In genomic region chr11:74650576-74651100, GRCm38 (mm10) we compare ENCODE assay signal across 8 mouse cellular contexts. TPM values are rescaled to one million over a fixed set of nuclear protein-coding genes. Genes with fewer than 3 reads are reported as not detected.
DNase-seq lines count a peak whose midpoint lies in the region; ATAC-seq and TF ChIP-seq lines count a peak whose summit lies in the region.

No protein-coding gene starts in this region.

- no peaks in the 10 kb centered on the region for H3K36me3 ChIP-seq in kidney, postnatal 0 days (ENCODE audit: insufficient read depth, low read length)
- H3K36me3 ChIP-seq in embryonic facial prominence, embryonic 12.5 days = no peaks in the 10 kb centered on the region
- H3K36me3 ChIP-seq in hindbrain, postnatal 0 days (ENCODE audit: insufficient read depth, low read length) = no peaks in the 10 kb centered on the region
- no peaks in the 10 kb centered on the region for H3K36me3 ChIP-seq in midbrain, postnatal 0 days (ENCODE audit: insufficient read depth, low read length)

- 32% methylated on average over 4 of the region's 4 CpGs for WGBS in kidney, postnatal 0 days
- WGBS in embryonic facial prominence, embryonic 12.5 days = 57% methylated on average over 4 of the region's 4 CpGs
- WGBS in hindbrain, postnatal 0 days = 59% methylated on average over 4 of the region's 4 CpGs
- WGBS in midbrain, postnatal 0 days = 58% methylated on average over 4 of the region's 4 CpGs

- no peaks in the 10 kb centered on the region for H3K27me3 ChIP-seq in kidney, postnatal 0 days (ENCODE audit: insufficient read depth, low read length)
- H3K27me3 ChIP-seq in embryonic facial prominence, embryonic 12.5 days = no peaks in the 10 kb centered on the region
- H3K27me3 ChIP-seq in hindbrain, postnatal 0 days (ENCODE audit: insufficient read depth, low read length) = no peaks in the 10 kb centered on the region
- H3K27me3 ChIP-seq in midbrain, postnatal 0 days (ENCODE audit: insufficient read depth, low read length) = no peaks in the 10 kb centered on the region

- TF ChIP-seq CTCF in kidney, postnatal 0 days (IDR thresholded peaks at IDR 0.05; ENCODE audit: low read depth) = no peak
- TF ChIP-seq CTCF in hindbrain, postnatal 0 days (IDR thresholded peaks at IDR 0.05; ENCODE audit: low read depth) = no peak
- no peak for TF ChIP-seq CTCF in midbrain, postnatal 0 days (IDR thresholded peaks at IDR 0.05)

- H3K27ac ChIP-seq in kidney, postnatal 0 days = peak overlapping the region; percentile 94
- no peak overlapping the region for H3K27ac ChIP-seq in embryonic facial prominence, embryonic 12.5 days
- H3K27ac ChIP-seq in hindbrain, postnatal 0 days = no peak overlapping the region
- no peak overlapping the region for H3K27ac ChIP-seq in midbrain, postnatal 0 days (ENCODE audit: low read depth, low read length)

- DNase-seq in kidney, postnatal 0 days (ENCODE audit: low spot score) = no peak
- DNase-seq in kidney, adult 11 months = no peak
- DNase-seq in hindbrain, postnatal 0 days (ENCODE audit: low spot score) = no peak
- no peak for DNase-seq in midbrain, postnatal 0 days (ENCODE audit: low spot score)
- no peak for DNase-seq in thymus, postnatal 4 days
- no peak for DNase-seq in retina, postnatal 1 day
- no peak for DNase-seq in frontal cortex, postnatal 36 days (ENCODE audit: low spot score in 2 of 2)

- peak overlapping the region; percentile 93 for H3K9ac ChIP-seq in kidney, postnatal 0 days (ENCODE audit: low read depth, low read length)
- peak overlapping the region; percentile 84; the same call in 1 of the 2 replicates for H3K9ac ChIP-seq in embryonic facial prominence, embryonic 12.5 days
- peak overlapping the region; percentile 90 for H3K9ac ChIP-seq in hindbrain, postnatal 0 days (replicated peaks; ENCODE audit: low read length)
- H3K9ac ChIP-seq in midbrain, postnatal 0 days (replicated peaks; ENCODE audit: low read length, poor library complexity, severe bottlenecking) = peak overlapping the region; percentile 80; the same call in 1 of the 2 replicates

- H3K4me2 ChIP-seq in kidney, postnatal 0 days (ENCODE audit: low read length) = peak overlapping the region; percentile 94
- peak overlapping the region; percentile 94 for H3K4me2 ChIP-seq in embryonic facial prominence, embryonic 12.5 days (replicated peaks)
- peak overlapping the region; percentile 82 for H3K4me2 ChIP-seq in hindbrain, postnatal 0 days (ENCODE audit: low read depth, low read length)
- H3K4me2 ChIP-seq in midbrain, postnatal 0 days (ENCODE audit: low read depth, low read length, poor library complexity, severe bottlenecking) = peak overlapping the region; percentile 90

- H3K4me3 ChIP-seq in kidney, postnatal 0 days (replicated peaks; ENCODE audit: low read depth, low read length) = peak overlapping the region; percentile 95
- peak overlapping the region; percentile 98 for H3K4me3 ChIP-seq in embryonic facial prominence, embryonic 12.5 days
- peak overlapping the region; percentile 83 for H3K4me3 ChIP-seq in hindbrain, postnatal 0 days (ENCODE audit: low read length)
- H3K4me3 ChIP-seq in midbrain, postnatal 0 days (ENCODE audit: low read depth, low read length) = peak overlapping the region; percentile 96

- H3K4me1 ChIP-seq in kidney, postnatal 0 days (replicated peaks; ENCODE audit: insufficient read depth, low read length) = peaks cover 25% of the 10 kb centered on the region
- H3K4me1 ChIP-seq in embryonic facial prominence, embryonic 12.5 days = peaks cover 23% of the 10 kb centered on the region
- H3K4me1 ChIP-seq in hindbrain, postnatal 0 days (ENCODE audit: insufficient read depth, low read length) = peaks cover 28% of the 10 kb centered on the region
- peaks cover 18% of the 10 kb centered on the region; the same call in 1 of the 2 replicates for H3K4me1 ChIP-seq in midbrain, postnatal 0 days (ENCODE audit: insufficient read depth, low read length)

- no peaks in the 10 kb centered on the region for H3K9me3 ChIP-seq in kidney, postnatal 0 days (replicated peaks; ENCODE audit: low read length)
- H3K9me3 ChIP-seq in embryonic facial prominence, embryonic 12.5 days = no peaks in the 10 kb centered on the region
- H3K9me3 ChIP-seq in hindbrain, postnatal 0 days (ENCODE audit: low read length) = no peaks in the 10 kb centered on the region
- H3K9me3 ChIP-seq in midbrain, postnatal 0 days (ENCODE audit: low read length) = no peaks in the 10 kb centered on the region

- ATAC-seq in kidney, postnatal 0 days (replicated peaks; ENCODE audit: low FRiP score, low read depth) = no peak
- no peak for ATAC-seq in embryonic facial prominence, embryonic 12.5 days (ENCODE audit: insufficient number of reproducible peaks, insufficient read depth, low FRiP score, low TSS enrichment)
- no peak for ATAC-seq in hindbrain, postnatal 0 days
- no peak for ATAC-seq in midbrain, postnatal 0 days (ENCODE audit: low FRiP score)

RNA-seq across cellular contexts. Expression of gene Cluh, which starts 1.3 kb away (rescaled TPM):
- 32.6 TPM in 2 replicates for polyA plus RNA-seq in kidney, postnatal 0 days (2015; fragmentation: Nextera tagmentation; extraction: Ambion mirVana)
- 23.8 and 24.4 TPM in 2 replicates for polyA plus RNA-seq in embryonic facial prominence, embryonic 12.5 days (2016; fragmentation: Nextera tagmentation; extraction: Ambion mirVana)
- total RNA-seq in hindbrain, postnatal 0 days (2014; rRNA removed) = 87.1 and 132 TPM in 2 replicates
- polyA plus RNA-seq in hindbrain, postnatal 0 days (2015; fragmentation: Nextera tagmentation; extraction: Ambion mirVana) = 18.7 and 21.3 TPM in 2 replicates
- 71.5 and 106 TPM in 2 replicates for total RNA-seq in midbrain, postnatal 0 days (2014; rRNA removed)
- 17.0 and 18.4 TPM in 2 replicates for polyA plus RNA-seq in midbrain, postnatal 0 days (2015; fragmentation: Nextera tagmentation; extraction: Ambion mirVana)

RNA-seq across cellular contexts. Expression of gene Ccdc92b, which starts 31.2 kb away (rescaled TPM):
- polyA plus RNA-seq in kidney, postnatal 0 days (2015; fragmentation: Nextera tagmentation; extraction: Ambion mirVana) = 0.23 and 0.33 TPM in 2 replicates
- 1.4 and 2.0 TPM in 2 replicates for polyA plus RNA-seq in embryonic facial prominence, embryonic 12.5 days (2016; fragmentation: Nextera tagmentation; extraction: Ambion mirVana)
- total RNA-seq in hindbrain, postnatal 0 days (2014; rRNA removed) = 16.8 and 19.5 TPM in 2 replicates
- polyA plus RNA-seq in hindbrain, postnatal 0 days (2015; fragmentation: Nextera tagmentation; extraction: Ambion mirVana) = 3.4 TPM in 2 replicates
- total RNA-seq in midbrain, postnatal 0 days (2014; rRNA removed) = 12.4 and 14.6 TPM in 2 replicates
- polyA plus RNA-seq in midbrain, postnatal 0 days (2015; fragmentation: Nextera tagmentation; extraction: Ambion mirVana) = 3.3 and 3.4 TPM in 2 replicates

RNA-seq across cellular contexts. Expression of gene Rap1gap2, which starts 39.9 kb away (rescaled TPM):
- polyA plus RNA-seq in kidney, postnatal 0 days (2015; fragmentation: Nextera tagmentation; extraction: Ambion mirVana) = 9.1 and 11.4 TPM in 2 replicates
- 3.6 and 3.7 TPM in 2 replicates for polyA plus RNA-seq in embryonic facial prominence, embryonic 12.5 days (2016; fragmentation: Nextera tagmentation; extraction: Ambion mirVana)
- 48.5 and 55.5 TPM in 2 replicates for total RNA-seq in hindbrain, postnatal 0 days (2014; rRNA removed)
- polyA plus RNA-seq in hindbrain, postnatal 0 days (2015; fragmentation: Nextera tagmentation; extraction: Ambion mirVana) = 9.9 and 11.1 TPM in 2 replicates
- total RNA-seq in midbrain, postnatal 0 days (2014; rRNA removed) = 48.2 and 49.1 TPM in 2 replicates
- polyA plus RNA-seq in midbrain, postnatal 0 days (2015; fragmentation: Nextera tagmentation; extraction: Ambion mirVana) = 11.0 and 12.1 TPM in 2 replicates
